Mouse (Mus musculus) C2C12 (cell line): Measurements from ENCODE around the gene Neu3. TPM values are rescaled to one million over a fixed set of nuclear protein-coding genes. Genes with fewer than 3 reads are reported as not detected.

Experiments used
- H3K27me3 ChIP-seq: one replicate; pipeline ENCODE4 v1.6.1; 2011; ENCODE audit not compliant: control insufficient read depth, insufficient read depth, insufficient read length
- H3K36me3 ChIP-seq: one replicate; pipeline ENCODE4 v1.6.1; 2011; ENCODE audit not compliant: control insufficient read depth, insufficient read depth
- H3K4me3 ChIP-seq: one replicate; pipeline ENCODE4 v1.5.1; 2011; ENCODE audit warnings: mild to moderate bottlenecking, control low read depth; ENCODE audit not compliant: poor library complexity, insufficient read depth, severe bottlenecking
- H3K79me2 ChIP-seq: one replicate; pipeline ENCODE4 v1.6.1; 2011; ENCODE audit not compliant: control insufficient read depth, insufficient read depth
- H3K79me3 ChIP-seq: one replicate; pipeline ENCODE4 v1.6.1; 2011; ENCODE audit warnings: low read depth, control low read depth
- H3ac ChIP-seq: one replicate; pipeline ENCODE3; 2011; ENCODE audit warnings: low read depth; ENCODE audit not compliant: control insufficient read depth, insufficient read length
- CEBPB ChIP-seq: IDR thresholded peaks from one replicate; pipeline ENCODE4 v1.6.1; 2011; ENCODE audit warnings: low read depth, mild to moderate bottlenecking, control low read depth, moderate library complexity
- CTCF ChIP-seq: IDR thresholded peaks from one replicate; pipeline ENCODE4 v1.5.1; 2011; ENCODE audit not compliant: control insufficient read depth, insufficient read depth, insufficient read length
- FOSL1 ChIP-seq: IDR thresholded peaks from one replicate; pipeline ENCODE4 v1.8.0; 2011; ENCODE audit warnings: mild to moderate bottlenecking, low read length; ENCODE audit not compliant: poor library complexity, insufficient read depth, severe bottlenecking
- MAX ChIP-seq: IDR thresholded peaks from one replicate; pipeline ENCODE4 v1.6.1; 2011; ENCODE audit warnings: mild to moderate bottlenecking, control low read depth
- MYOD1 ChIP-seq: IDR thresholded peaks from one replicate; pipeline ENCODE4 v1.6.1; 2011; ENCODE audit warnings: low read depth; ENCODE audit not compliant: control insufficient read depth, insufficient read length
- MYOG ChIP-seq: IDR thresholded peaks from one replicate; pipeline ENCODE4 v1.6.1; 2011; ENCODE audit not compliant: control insufficient read depth, insufficient read length; ENCODE audit errors: extremely low read depth
- USF1 ChIP-seq: IDR thresholded peaks from one replicate; pipeline ENCODE4 v1.6.1; 2011; ENCODE audit warnings: low read depth, mild to moderate bottlenecking, control low read depth, moderate library complexity
- polyA plus RNA-seq: library from polyadenylated mRNA; unstranded; fragments of >200 nt; fragmentation: generic; extraction: Trizol; gene quantifications from one replicate; pipeline ENCODE4 v1.2.1, GENCODE M21; 2012; ENCODE audit warnings: missing spikeins

Gene Neu3
- polyA plus RNA-seq, 1 experiment = 0.75 TPM

GRCm38 (mm10) chr7:99854311-99854710 is 26.1 kb upstream of the Neu3 start:
- Histone ChIP-seq H3K79me3 (peaks cover 62% of the 10 kb centered on the region), H3K79me2 (peaks cover 82% of the 10 kb centered on the region), H3K27me3 (no peaks in the 10 kb centered on the region), H3K36me3 (peaks cover 30% of the 10 kb centered on the region), H3ac (no peak overlapping the region), H3K4me3 (no peak overlapping the region)
- TF ChIP-seq USF1 (no peak), CTCF (no peak), MYOG (no peak), FOSL1 (no peak), CEBPB (no peak), MYOD1 (no peak), MAX (no peak)

GRCm38 (mm10) chr7:99853350-99853749 is 25.1 kb upstream of the Neu3 start:
- Histone ChIP-seq H3K79me2 (peaks cover 79% of the 10 kb centered on the region), H3K27me3 (no peaks in the 10 kb centered on the region), H3K36me3 (peaks cover 37% of the 10 kb centered on the region), H3ac (no peak overlapping the region), H3K4me3 (no peak overlapping the region), H3K79me3 (peaks cover 60% of the 10 kb centered on the region)
- TF ChIP-seq MYOD1 (no peak), MYOG (no peak), MAX (no peak), FOSL1 (no peak), CEBPB (no peak), USF1 (no peak), CTCF (no peak)

GRCm38 (mm10) chr7:99851618-99852017 is 23.4 kb upstream of the Neu3 start:
- peaks cover 45% of the 10 kb centered on the region for H3K79me3 ChIP-seq
- peaks cover 53% of the 10 kb centered on the region for H3K36me3 ChIP-seq
- TF ChIP-seq USF1 (no peak), MYOG (no peak), MAX (no peak), FOSL1 (no peak), CTCF (no peak), CEBPB (no peak), MYOD1 (no peak)
- H3K4me3 ChIP-seq = no peak overlapping the region
- no peak overlapping the region for H3ac ChIP-seq
- H3K79me2 ChIP-seq = peaks cover 62% of the 10 kb centered on the region
- no peaks in the 10 kb centered on the region for H3K27me3 ChIP-seq

GRCm38 (mm10) chr7:99851121-99851520 is 22.9 kb upstream of the Neu3 start:
- no peak for TF ChIP-seq USF1
- Histone ChIP-seq H3K36me3 (peaks cover 52% of the 10 kb centered on the region), H3ac (no peak overlapping the region), H3K79me2 (peaks cover 57% of the 10 kb centered on the region), H3K4me3 (no peak overlapping the region), H3K79me3 (peaks cover 40% of the 10 kb centered on the region), H3K27me3 (no peaks in the 10 kb centered on the region)

GRCm38 (mm10) chr7:99850534-99850933 is 22.3 kb upstream of the Neu3 start:
- Histone ChIP-seq H3K79me2 (peaks cover 51% of the 10 kb centered on the region), H3K36me3 (peaks cover 57% of the 10 kb centered on the region), H3K79me3 (peaks cover 35% of the 10 kb centered on the region), H3K27me3 (no peaks in the 10 kb centered on the region), H3K4me3 (no peak overlapping the region), H3ac (no peak overlapping the region)
- TF ChIP-seq MYOD1 (no peak), CTCF (no peak), CEBPB (no peak)

GRCm38 (mm10) chr7:99845533-99846236 is 17.5 kb upstream of the Neu3 start:
- TF ChIP-seq FOSL1 (no peak), MYOD1 (no peak), CTCF (no peak), USF1 (no peak), MAX (no peak), MYOG (no peak), CEBPB (no peak)
- Histone ChIP-seq H3K36me3 (peaks cover 49% of the 10 kb centered on the region), H3K27me3 (no peaks in the 10 kb centered on the region), H3K79me2 (peaks cover 3% of the 10 kb centered on the region), H3ac (no peak overlapping the region), H3K4me3 (no peak overlapping the region), H3K79me3 (peaks cover 3% of the 10 kb centered on the region)
